Mouse (Mus musculus) adrenal gland, adult 2 months (tissue): ENCODE measurements around the gene Nup210. TPM values are rescaled to one million over a fixed set of nuclear protein-coding genes. Genes with fewer than 3 reads are reported as not detected.

Experiments used
- DNase-seq: peaks from one replicate; pipeline ENCODE4 v3.0.0; 2021
- long read RNA-seq: library from polyadenylated mRNA; stranded (forward); transcript quantifications from one replicate; pipeline ENCODE4 v2.0.0, GENCODE M21; 2021
- polyA plus RNA-seq: library from polyadenylated mRNA; depleted of rRNA; stranded (reverse); fragments of >200 nt; gene quantifications from 2 replicates; pipeline ENCODE4 v1.2.3, GENCODE M21; 2012; rRNA removed
- total RNA-seq, 2 experiments: library from RNA; stranded (reverse); gene quantifications; 2 replicates each; pipeline ENCODE4 v1.2.3; 2021

The Nup210 gene
- 1 to 10 TPM; 4.1 to 4.5 TPM for total RNA-seq
- 6.3 and 6.7 TPM in 2 replicates for polyA plus RNA-seq
- long read RNA-seq, partial matches to known transcripts: 2 of 2 reads
- long read RNA-seq, other reads (novel, unspliced or antisense): 0 of 2 reads

DNA sequence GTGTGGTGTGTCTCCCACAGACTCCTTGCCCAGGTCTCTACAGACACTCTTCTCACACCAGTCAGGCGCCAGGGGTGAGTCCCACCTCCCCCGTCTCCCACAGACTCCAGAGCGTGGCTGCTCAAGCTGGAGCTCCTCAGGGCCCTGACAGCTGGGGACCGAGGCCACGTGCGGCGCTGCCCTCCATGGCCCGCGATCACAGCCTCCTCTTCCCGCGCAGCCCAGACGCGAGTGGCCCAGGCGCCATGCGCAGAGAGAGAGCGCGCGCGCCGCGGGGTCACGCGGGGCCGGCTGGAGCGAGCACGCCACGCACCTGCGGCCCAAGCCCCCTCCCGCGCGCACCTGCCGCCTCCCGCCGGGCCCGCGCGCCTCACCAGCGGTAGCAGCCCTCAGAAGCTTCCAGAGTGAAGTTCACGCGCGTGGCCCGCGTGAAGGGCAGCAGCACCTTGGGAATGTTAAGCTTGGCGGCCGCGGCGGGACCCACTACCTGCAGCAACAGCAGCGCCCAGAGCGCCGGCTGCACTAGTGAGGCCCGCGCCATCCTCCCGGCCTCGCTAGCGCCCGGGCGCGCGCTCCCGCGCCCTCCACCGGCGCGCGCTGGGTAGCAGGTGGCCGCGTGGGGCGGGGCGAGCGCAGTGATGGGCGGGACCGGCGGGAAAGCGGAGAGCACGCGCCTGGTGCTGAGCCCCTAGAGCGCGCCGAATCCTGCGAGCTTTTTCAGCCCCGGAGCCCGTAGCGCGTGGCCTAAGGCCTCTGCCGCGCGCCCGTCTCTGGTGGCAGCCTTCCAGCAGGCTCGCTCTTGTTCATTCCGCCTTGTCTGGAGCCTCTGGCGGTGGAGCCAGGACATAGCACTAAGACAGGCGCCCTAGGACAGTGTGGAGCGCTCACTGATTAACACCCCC lies at the start of gene Nup210:
Nup210 (minus strand) TSS at position 586 of the 902 bp plus-strand sequence.
- peak; percentile 96 for DNase-seq

- DNase-seq: peak; percentile 62
These were observed 48.6 kb upstream of the Nup210 start for GRCm38 (mm10) chr6:91165210-91165609.

- DNase-seq: no peak
These were observed 48.0 kb upstream of the Nup210 start for GRCm38 (mm10) chr6:91164584-91164983.

DNA sequence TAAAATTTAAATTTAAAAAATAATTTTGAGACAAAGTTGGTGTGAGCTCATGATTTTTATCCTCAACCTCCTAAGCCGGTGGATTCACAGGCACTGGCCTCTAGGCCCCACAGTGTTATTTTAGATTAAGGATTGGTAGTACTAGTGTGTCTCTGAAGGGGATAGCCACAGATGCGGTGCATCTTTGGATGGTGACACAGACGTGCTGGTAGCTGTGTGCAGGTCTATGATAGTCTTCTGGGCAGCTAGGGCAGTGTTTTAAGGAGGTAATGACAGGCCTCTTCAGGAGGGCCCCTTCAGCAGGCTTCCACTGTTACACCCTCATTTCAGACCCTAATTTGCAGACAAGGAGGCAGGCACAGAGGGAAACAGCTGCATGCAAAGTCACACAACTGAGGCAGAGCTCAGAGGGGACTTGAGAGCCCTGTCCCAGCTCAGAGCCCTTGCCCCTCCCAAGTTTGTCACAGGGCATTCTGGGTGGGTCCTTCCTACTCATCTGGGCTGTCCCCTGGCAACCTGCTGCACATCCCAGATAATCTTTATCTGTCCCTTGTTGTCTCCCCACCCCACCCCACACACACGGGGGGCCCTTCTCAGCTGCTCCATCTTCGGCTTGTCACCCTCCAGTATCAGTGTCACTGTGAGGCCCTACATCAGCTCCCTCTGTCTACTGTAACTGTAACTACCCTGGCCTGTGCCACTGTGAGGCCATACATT lies 46.7 kb upstream of the Nup210 start:
- no peak for DNase-seq

- no peak for DNase-seq
These were observed 45.7 kb upstream of the Nup210 start for GRCm38 (mm10) chr6:91162314-91162713.

- DNase-seq: no peak
These were observed 45.0 kb upstream of the Nup210 start for GRCm38 (mm10) chr6:91161506-91162235.

- no peak for DNase-seq
These were observed 44.3 kb upstream of the Nup210 start for GRCm38 (mm10) chr6:91160976-91161375.

DNA sequence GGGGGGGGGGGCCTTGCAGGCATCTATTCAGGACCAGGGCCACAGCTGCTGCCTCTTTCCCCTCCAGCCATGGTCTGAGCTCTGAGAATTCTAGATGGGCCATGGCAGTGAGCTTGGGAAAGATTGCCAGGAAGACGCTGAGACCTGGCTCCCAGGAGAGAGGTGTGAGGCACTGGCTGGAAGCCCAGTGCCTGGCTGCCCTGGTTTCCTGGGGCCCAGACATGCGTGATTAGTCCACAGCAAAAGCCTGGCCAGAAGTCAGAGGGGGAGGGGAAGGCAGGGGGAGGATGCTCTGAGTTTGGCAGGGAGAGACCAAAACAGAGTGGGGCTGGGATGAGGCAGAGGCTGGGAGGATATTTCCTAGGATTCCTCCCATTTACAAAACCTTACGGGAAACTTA lies 43.8 kb upstream of the Nup210 start:
- peak; percentile 71 for DNase-seq

- no peak for DNase-seq
These were observed 42.4 kb upstream of the Nup210 start for GRCm38 (mm10) chr6:91159047-91159446.

GRCm38 (mm10) chr6:91157237-91157570 lies 40.6 kb upstream of the Nup210 start:
- no peak for DNase-seq

DNA sequence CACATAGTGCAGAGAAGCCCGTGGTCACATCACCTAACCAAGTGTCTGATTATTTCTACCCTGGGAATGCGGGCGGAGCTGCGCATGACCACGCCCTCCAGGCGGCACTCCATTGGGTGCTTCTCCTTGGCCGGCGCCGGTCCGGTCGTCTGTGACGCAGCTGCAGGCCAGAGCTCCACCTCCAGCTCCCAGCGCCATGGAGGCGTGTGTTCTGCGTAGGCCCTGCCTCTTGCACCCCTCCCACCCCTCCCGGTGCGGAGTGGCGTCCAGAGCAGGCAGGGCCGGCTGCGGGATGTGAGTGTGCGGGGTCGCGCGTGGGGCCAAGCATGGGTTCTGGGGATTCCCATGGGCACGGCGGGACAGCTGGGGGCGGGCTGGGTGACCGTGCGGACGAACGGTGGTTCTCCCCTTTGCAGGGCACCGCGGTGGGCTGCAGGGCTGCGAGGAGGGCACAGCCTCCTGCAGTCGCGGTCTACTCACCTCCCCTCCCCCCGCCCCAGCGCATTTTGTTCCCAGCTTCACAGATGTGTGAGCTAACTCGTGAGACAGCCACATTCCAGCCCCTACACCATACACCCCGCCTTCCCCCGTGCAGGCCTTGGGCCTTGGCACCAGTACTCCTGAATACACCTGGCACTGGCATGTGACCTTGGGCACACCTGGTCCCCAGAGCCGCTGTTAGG lies 40.1 kb upstream of the Nup210 start, which contains the start of gene Hdac11:
Hdac11 (plus strand) TSS at position 112 of the 683 bp plus-strand sequence.
- peak; percentile 94 for DNase-seq

GRCm38 (mm10) chr6:91156062-91156461 lies 39.4 kb upstream of the Nup210 start:
- no peak for DNase-seq

GRCm38 (mm10) chr6:91155286-91155685 lies 38.7 kb upstream of the Nup210 start:
- DNase-seq: no peak

GRCm38 (mm10) chr6:91154685-91155084 lies 38.1 kb upstream of the Nup210 start:
- no peak for DNase-seq

GRCm38 (mm10) chr6:91153549-91154064 lies 37.0 kb upstream of the Nup210 start:
- DNase-seq: no peak

DNA sequence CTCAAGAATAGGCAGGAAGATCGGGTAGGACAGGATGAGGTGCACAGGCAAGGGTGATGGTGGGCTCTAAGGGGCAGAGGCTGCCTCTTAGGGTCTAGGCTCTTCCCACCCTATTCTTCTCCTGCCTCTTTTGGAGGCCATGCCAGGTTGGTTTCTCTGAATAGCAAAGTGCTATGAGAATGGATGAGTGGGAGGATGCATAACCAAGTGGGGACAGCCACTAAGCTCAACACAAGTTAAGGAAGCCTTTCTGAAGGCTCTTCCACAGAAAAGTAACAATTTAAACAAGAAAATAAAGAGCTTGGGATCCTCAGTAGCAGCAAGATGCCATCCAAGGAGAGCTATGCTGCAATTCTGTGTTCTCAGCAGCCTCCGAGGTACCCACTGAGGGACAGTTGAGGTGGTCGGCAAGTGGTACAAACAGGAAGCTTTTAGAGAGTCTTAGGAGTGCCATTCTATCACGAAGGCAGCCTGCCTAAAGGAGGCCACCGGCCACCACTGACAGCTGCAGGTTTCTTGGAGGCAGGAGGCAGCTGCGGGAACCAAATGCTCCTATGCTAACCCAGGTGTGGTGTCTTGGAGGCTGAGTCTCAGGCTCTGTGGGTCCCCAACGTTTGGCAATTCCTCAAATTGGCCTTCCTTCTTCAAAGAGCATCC lies 36.4 kb upstream of the Nup210 start:
- DNase-seq: no peak

DNA sequence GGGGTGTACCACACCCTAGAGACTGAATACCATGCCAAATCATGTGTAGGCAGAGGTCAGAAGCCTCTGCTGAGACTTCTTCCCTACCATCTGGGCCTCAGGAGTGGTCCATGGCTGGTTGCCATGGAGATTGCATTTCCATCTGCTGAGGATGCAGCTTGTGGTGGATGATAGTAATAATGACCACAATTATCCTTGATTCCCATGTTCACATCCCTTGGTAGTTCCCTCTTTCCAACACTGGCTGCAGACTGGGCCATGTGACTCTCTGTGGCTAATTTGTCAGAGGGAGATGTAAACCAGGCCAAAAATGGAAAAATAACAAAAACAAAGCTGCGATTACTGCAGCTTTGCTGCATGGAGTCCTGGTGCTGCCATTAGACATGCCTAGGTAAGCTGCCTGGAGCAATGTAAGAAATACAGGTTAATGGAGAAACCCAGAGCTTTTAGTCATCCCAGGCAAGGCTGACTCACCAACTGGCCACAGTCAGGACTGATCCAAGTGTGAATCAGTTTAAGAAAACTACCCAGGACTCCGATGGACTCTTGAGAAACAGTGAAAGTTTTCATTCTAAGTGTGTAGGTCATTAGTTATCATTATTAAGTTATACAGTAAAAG lies 30.6 kb upstream of the Nup210 start:
- peak; percentile 30 for DNase-seq

- DNase-seq: no peak
These were observed 30.0 kb upstream of the Nup210 start for GRCm38 (mm10) chr6:91146443-91147151.

- peak; percentile 41 for DNase-seq
These were observed 28.9 kb upstream of the Nup210 start for GRCm38 (mm10) chr6:91145572-91145971.

GRCm38 (mm10) chr6:91145056-91145455 lies 28.4 kb upstream of the Nup210 start:
- DNase-seq: no peak
